Mouse (Mus musculus): Measurements from ENCODE around the gene Zfyve28.

Gene Zfyve28

GRCm38 (mm10) chr5:34250090-34250489, 38.2 kb downstream of the Zfyve28 start:
- DNase-seq (ENCODE audit: low spot score): no peak

GRCm38 (mm10) chr5:34249132-34249531, 39.1 kb downstream of the Zfyve28 start:
- no peak for DNase-seq (ENCODE audit: low spot score)

GRCm38 (mm10) chr5:34246443-34246842, 41.8 kb downstream of the Zfyve28 start:
- no peak for DNase-seq (ENCODE audit: low spot score)

GRCm38 (mm10) chr5:34243062-34243461, 45.2 kb downstream of the Zfyve28 start:
- DNase-seq (ENCODE audit: low spot score): no peak

- DNase-seq (ENCODE audit: low spot score): no peak
Measured at GRCm38 (mm10) chr5:34242224-34242963, 45.9 kb downstream of the Zfyve28 start.

GRCm38 (mm10) chr5:34238444-34238843, 49.8 kb downstream of the Zfyve28 start:
- no peak for DNase-seq (ENCODE audit: low spot score)

- no peak for DNase-seq (ENCODE audit: low spot score)
Measured at GRCm38 (mm10) chr5:34235898-34236420, 52.3 kb downstream of the Zfyve28 start.

GRCm38 (mm10) chr5:34235056-34235455, 53.2 kb downstream of the Zfyve28 start:
- DNase-seq (ENCODE audit: low spot score): no peak

- DNase-seq (ENCODE audit: low spot score): no peak
Measured at GRCm38 (mm10) chr5:34233221-34233515, 55.1 kb downstream of the Zfyve28 start.

- DNase-seq (ENCODE audit: low spot score): no peak
Measured at GRCm38 (mm10) chr5:34232481-34233220, 55.6 kb downstream of the Zfyve28 start.

GRCm38 (mm10) chr5:34231901-34232300, 56.3 kb downstream of the Zfyve28 start:
- DNase-seq (ENCODE audit: low spot score): no peak

- DNase-seq (ENCODE audit: low spot score): no peak
Measured at GRCm38 (mm10) chr5:34230599-34231485, 57.4 kb downstream of the Zfyve28 start.

- DNase-seq (ENCODE audit: low spot score): no peak
Measured at GRCm38 (mm10) chr5:34229503-34229902, 58.7 kb downstream of the Zfyve28 start.

- no peak for DNase-seq (ENCODE audit: low spot score)
Measured at GRCm38 (mm10) chr5:34225516-34225915, 62.7 kb downstream of the Zfyve28 start.

GRCm38 (mm10) chr5:34224515-34224914, 63.7 kb downstream of the Zfyve28 start:
- no peak for DNase-seq (ENCODE audit: low spot score)

GRCm38 (mm10) chr5:34220001-34220400, 68.2 kb downstream of the Zfyve28 start:
- no peak for DNase-seq (ENCODE audit: low spot score)

GRCm38 (mm10) chr5:34218672-34219071, 69.6 kb downstream of the Zfyve28 start:
- DNase-seq (ENCODE audit: low spot score): no peak

- DNase-seq (ENCODE audit: low spot score): no peak
Measured at GRCm38 (mm10) chr5:34217756-34218155, 70.5 kb downstream of the Zfyve28 start.

- DNase-seq (ENCODE audit: low spot score): no peak
Measured at GRCm38 (mm10) chr5:34216025-34216424, 72.2 kb downstream of the Zfyve28 start.

GRCm38 (mm10) chr5:34213659-34214058, 74.6 kb downstream of the Zfyve28 start:
- DNase-seq (ENCODE audit: low spot score): no peak

GRCm38 (mm10) chr5:34210279-34210678, 78.0 kb downstream of the Zfyve28 start:
- DNase-seq (ENCODE audit: low spot score): no peak

- no peak for DNase-seq (ENCODE audit: low spot score)
Measured at GRCm38 (mm10) chr5:34207503-34207902, 80.7 kb downstream of the Zfyve28 start.
